Mouse (Mus musculus) midbrain, embryonic 15.5 days (tissue): Measurements from ENCODE around the gene Lef1. TPM values are rescaled to one million over a fixed set of nuclear protein-coding genes. Genes with fewer than 3 reads are reported as not detected.

Experiments used
- ATAC-seq: fragments of 200-750 bp; cut with Nextera tagmentation; replicated peaks from 2 replicates; pipeline ENCODE4 v1.8.0; 2017; ENCODE audit warnings: moderate TSS enrichment
- H3K27ac ChIP-seq: fragments of 300-500 bp; sonication (generic); 2 replicates; pipeline ENCODE4 v1.5.1; 2015; ENCODE audit warnings: mild to moderate bottlenecking, inconsistent platforms
- H3K27me3 ChIP-seq: fragments of 300-500 bp; sonication (generic); replicated peaks from 2 replicates; pipeline ENCODE4 v1.6.1; 2015; ENCODE audit warnings: inconsistent platforms
- H3K36me3 ChIP-seq: fragments of 300-500 bp; sonication (generic); replicated peaks from 2 replicates; pipeline ENCODE4 v1.6.1; 2015; ENCODE audit warnings: inconsistent platforms
- H3K4me1 ChIP-seq: fragments of 300-500 bp; sonication (generic); 2 replicates; pipeline ENCODE4 v1.6.1; 2015; ENCODE audit warnings: inconsistent platforms
- H3K4me2 ChIP-seq: fragments of 300-500 bp; sonication (generic); 2 replicates; pipeline ENCODE4 v1.6.1; 2015; ENCODE audit warnings: inconsistent platforms, mild to moderate bottlenecking, moderate library complexity
- H3K4me3 ChIP-seq: fragments of 300-500 bp; sonication (generic); 2 replicates; pipeline ENCODE4 v1.5.1; 2015; ENCODE audit warnings: mild to moderate bottlenecking, inconsistent platforms
- H3K9ac ChIP-seq: fragments of 300-500 bp; sonication (generic); 2 replicates; pipeline ENCODE4 v1.6.1; 2015; ENCODE audit warnings: mild to moderate bottlenecking, inconsistent platforms
- H3K9me3 ChIP-seq: fragments of 300-500 bp; sonication (generic); 2 replicates; pipeline ENCODE4 v1.6.1; 2016; ENCODE audit warnings: inconsistent platforms
- WGBS: fragments of 180-500 bp; shearing (Covaris S2); methylation state at CpG from one replicate; pipeline ENCODE4 v1.1.7; 2015; ENCODE audit warnings: mixed read lengths; 5-methylcytosine and 5-hydroxymethylcytosine counted together
- polyA plus RNA-seq: library from polyadenylated mRNA; unstranded; fragments of >200 nt; fragmentation: Nextera tagmentation; extraction: Ambion mirVana; gene quantifications from 2 replicates; pipeline ENCODE4 v1.2.1, GENCODE M21; 2015

Lef1 gene
- polyA plus RNA-seq, 1 experiment from 2014 or later, result 79.6 TPM

- no peaks in the 10 kb centered on the region for H3K27me3 ChIP-seq
- H3K9ac ChIP-seq, result no peak overlapping the region
- no peak overlapping the region for H3K4me2 ChIP-seq
- WGBS, result 88% methylated on average over 4 of the region's 4 CpGs
- H3K4me1 ChIP-seq, result peaks cover 16% of the 10 kb centered on the region; the same call in 1 of the 2 replicates
- no peaks in the 10 kb centered on the region for H3K9me3 ChIP-seq
- ATAC-seq, result no peak
- H3K27ac ChIP-seq, result no peak overlapping the region
- H3K36me3 ChIP-seq, result no peaks in the 10 kb centered on the region
- H3K4me3 ChIP-seq, result no peak overlapping the region
Measured at GRCm38 (mm10) chr3:131172293-131172692, 62.0 kb downstream of the Lef1 start.

GRCm38 (mm10) chr3:131181006-131181405 lies 70.7 kb downstream of the Lef1 start:
- no peak overlapping the region for H3K4me2 ChIP-seq
- ATAC-seq, result peak; percentile 31; the same call in 1 of the 2 replicates
- WGBS, result 58% methylated on average over 11 of the region's 11 CpGs

DNA sequence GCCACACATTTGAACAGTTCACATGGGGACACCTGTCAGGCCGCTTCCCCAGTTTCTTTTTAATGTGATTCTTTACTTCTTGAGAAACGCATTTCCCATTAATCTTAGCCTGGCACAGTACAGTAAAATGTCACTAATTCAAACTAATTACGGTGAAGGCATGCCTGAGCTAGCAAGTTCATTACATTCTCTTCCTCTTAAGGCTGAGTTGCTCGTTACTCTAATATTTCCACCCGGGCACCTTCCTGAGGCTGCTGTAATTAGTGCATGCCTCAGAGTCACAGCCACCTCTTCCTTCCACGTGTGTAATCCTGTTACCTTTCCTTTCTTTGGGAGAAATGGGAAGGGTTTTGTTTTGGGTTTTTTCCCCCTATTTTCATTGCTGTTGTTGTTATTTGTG lies 71.9 kb downstream of the Lef1 start:
- H3K4me1 ChIP-seq, result peaks cover 27% of the 10 kb centered on the region
- 0 out of 2 replicates have a peak, but pooled peaks have one; percentile 13 for ATAC-seq
- 35% methylated on average over 6 of the region's 6 CpGs for whole genome bisulfite sequencing
- no peak overlapping the region for H3K4me3 ChIP-seq
- peak overlapping the region; percentile 61 for H3K27ac ChIP-seq
- H3K36me3 ChIP-seq, result no peaks in the 10 kb centered on the region
- H3K4me2 ChIP-seq, result no peak overlapping the region
- no peak overlapping the region for H3K9ac ChIP-seq
- no peaks in the 10 kb centered on the region for H3K9me3 ChIP-seq
- no peaks in the 10 kb centered on the region for H3K27me3 ChIP-seq

More at GRCm38 (mm10) chr3:131181006-131181405, 70.7 kb downstream of the Lef1 start:
- no peaks in the 10 kb centered on the region for H3K27me3 ChIP-seq
- H3K4me1 ChIP-seq, result peaks cover 31% of the 10 kb centered on the region
- no peaks in the 10 kb centered on the region for H3K36me3 ChIP-seq
- no peaks in the 10 kb centered on the region for H3K9me3 ChIP-seq
- peak overlapping the region; percentile 61 for H3K27ac ChIP-seq
- no peak overlapping the region for H3K9ac ChIP-seq
- no peak overlapping the region for H3K4me3 ChIP-seq

DNA sequence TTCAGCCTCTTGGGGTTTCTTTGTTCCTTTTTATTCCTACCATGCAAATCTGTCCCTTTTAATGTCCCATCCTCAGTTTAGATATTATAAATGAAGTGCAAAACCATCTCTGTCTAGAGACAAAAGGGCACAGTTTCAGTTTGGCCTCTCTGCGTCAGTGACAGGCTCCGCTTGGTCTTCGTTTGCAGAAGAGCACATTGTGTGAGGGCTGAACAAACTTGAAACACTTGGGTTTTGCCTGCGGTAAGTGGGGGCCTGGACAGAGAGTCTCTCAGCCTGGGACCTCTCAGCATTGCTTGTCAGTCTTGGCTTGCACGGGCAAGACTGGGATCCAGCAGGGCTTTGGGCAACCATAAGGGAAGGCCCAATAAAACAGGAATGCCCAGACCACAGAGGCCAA lies 75.9 kb downstream of the Lef1 start:
- H3K4me2 ChIP-seq, result no peak overlapping the region
- no peak for ATAC-seq
- H3K9me3 ChIP-seq, result no peaks in the 10 kb centered on the region
- peaks cover 25% of the 10 kb centered on the region for H3K4me1 ChIP-seq
- no peak overlapping the region for H3K27ac ChIP-seq
- WGBS, result 82% methylated on average over 5 of the region's 5 CpGs
- no peak overlapping the region for H3K9ac ChIP-seq
- H3K36me3 ChIP-seq, result no peaks in the 10 kb centered on the region
- H3K27me3 ChIP-seq, result no peaks in the 10 kb centered on the region
- H3K4me3 ChIP-seq, result no peak overlapping the region

DNA sequence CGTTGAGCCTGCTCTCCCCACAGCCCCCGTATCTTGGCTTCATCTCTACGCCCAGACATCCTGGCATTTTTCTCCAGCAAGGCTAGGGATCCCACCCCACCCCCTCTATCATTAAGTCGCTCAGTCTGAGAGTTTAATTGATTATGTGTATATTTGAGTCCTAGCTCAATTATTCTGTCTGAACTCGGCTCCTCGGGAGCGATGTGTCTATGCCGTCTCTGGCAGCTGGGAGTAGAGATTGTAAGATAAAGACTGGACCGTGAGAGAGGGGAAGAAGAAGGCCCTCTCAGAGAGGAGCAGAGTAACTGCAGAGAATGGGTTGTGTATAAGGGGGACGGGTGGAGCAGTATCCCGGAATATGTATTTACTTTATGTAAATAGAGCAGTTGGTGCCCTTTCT lies 80.0 kb downstream of the Lef1 start:
- Histone ChIP-seq H3K27ac (no peak overlapping the region), H3K9me3 (no peaks in the 10 kb centered on the region), H3K36me3 (no peaks in the 10 kb centered on the region), H3K4me2 (no peak overlapping the region), H3K4me1 (peaks cover 13% of the 10 kb centered on the region; the same call in 1 of the 2 replicates), H3K4me3 (no peak overlapping the region), H3K27me3 (no peaks in the 10 kb centered on the region), H3K9ac (no peak overlapping the region)
- 55% methylated on average over 11 of the region's 11 CpGs for WGBS
- no peak for ATAC-seq

DNA sequence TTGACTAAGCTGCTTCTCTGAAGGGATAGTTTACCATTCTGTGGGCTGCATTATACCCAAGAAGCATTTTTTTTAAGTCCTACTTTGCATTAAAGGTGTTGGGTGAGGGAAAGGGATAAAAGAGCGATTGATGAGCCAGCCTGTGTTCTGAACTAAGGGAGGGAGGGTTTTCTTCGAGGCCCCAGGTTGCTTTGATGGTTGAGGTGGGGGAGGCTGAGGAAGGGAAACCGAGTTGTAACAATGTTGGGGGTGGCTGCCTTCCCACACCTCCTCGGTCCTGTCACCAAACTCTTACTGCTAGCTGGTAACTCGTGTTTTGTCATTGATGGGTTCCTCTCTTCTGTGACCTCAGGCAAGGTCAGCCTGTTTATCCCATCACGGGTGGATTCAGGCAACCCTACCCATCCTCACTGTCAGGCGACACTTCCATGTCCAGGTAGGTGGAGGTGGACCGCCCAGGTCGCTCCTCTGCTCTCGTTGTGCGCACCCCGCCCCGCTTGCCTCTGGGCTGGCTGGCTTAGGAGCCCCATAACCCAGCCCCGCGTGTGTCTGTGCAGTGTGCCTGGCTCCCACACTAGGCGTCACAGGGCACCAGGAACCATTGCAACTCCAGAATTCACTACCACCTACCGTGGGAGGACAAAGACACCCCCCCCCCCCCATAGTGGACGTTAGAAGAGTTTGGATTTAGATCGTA lies 80.5 kb downstream of the Lef1 start:
- no peak overlapping the region for H3K9ac ChIP-seq
- H3K27me3 ChIP-seq, result no peaks in the 10 kb centered on the region
- 0 out of 2 replicates have a peak, but pooled peaks have one; percentile 46 for ATAC-seq
- 84% methylated on average over 19 of the region's 19 CpGs for WGBS
- H3K36me3 ChIP-seq, result no peaks in the 10 kb centered on the region
- H3K4me1 ChIP-seq, result peaks cover 13% of the 10 kb centered on the region; the same call in 1 of the 2 replicates
- H3K4me3 ChIP-seq, result no peak overlapping the region
- H3K27ac ChIP-seq, result no peak overlapping the region
- H3K4me2 ChIP-seq, result no peak overlapping the region
- H3K9me3 ChIP-seq, result no peaks in the 10 kb centered on the region

GRCm38 (mm10) chr3:131191454-131191853 lies 81.2 kb downstream of the Lef1 start:
- H3K27ac ChIP-seq, result no peak overlapping the region
- 75% methylated on average over 7 of the region's 7 CpGs for WGBS
- ATAC-seq, result peak; percentile 35

GRCm38 (mm10) chr3:131196050-131196449 lies 85.8 kb downstream of the Lef1 start:
- Histone ChIP-seq H3K27me3 (no peaks in the 10 kb centered on the region), H3K4me2 (no peak overlapping the region), H3K4me1 (peaks cover 17% of the 10 kb centered on the region; the same call in 1 of the 2 replicates), H3K4me3 (no peak overlapping the region), H3K9ac (no peak overlapping the region), H3K9me3 (no peaks in the 10 kb centered on the region), H3K27ac (peak overlapping the region; percentile 35), H3K36me3 (no peaks in the 10 kb centered on the region)
- WGBS, result 56% methylated on average over 10 of the region's 10 CpGs
- ATAC-seq, result no peak

More at GRCm38 (mm10) chr3:131191454-131191853, 81.2 kb downstream of the Lef1 start:
- no peak overlapping the region for H3K4me3 ChIP-seq
- peaks cover 18% of the 10 kb centered on the region; the same call in 1 of the 2 replicates for H3K4me1 ChIP-seq
- H3K36me3 ChIP-seq, result no peaks in the 10 kb centered on the region
- no peaks in the 10 kb centered on the region for H3K9me3 ChIP-seq
- no peaks in the 10 kb centered on the region for H3K27me3 ChIP-seq
- no peak overlapping the region for H3K9ac ChIP-seq
- H3K4me2 ChIP-seq, result no peak overlapping the region

DNA sequence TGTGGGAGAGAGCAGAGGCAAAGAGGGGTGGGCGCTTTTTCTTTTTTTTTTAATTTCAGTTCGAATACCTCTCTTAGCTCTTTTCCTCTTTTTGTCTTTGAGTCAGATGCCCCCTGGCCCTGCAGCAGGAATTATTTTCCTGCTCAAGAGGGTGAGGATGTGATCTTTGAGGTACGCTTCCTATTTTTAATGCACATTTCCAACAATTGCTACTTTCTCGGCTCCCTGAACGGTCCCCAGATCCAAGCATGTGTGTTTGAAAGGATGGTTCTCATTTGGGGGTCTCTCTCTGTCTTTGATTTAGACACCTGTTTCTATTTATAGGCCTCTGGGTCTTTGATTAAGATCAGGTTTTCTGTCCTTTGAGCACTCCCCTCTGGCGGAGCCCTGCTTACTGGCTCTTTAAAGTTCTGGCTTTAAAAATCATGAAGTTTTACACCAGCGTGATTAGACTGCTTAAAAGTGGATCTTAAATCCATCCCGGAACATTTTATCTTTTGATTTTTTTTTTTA lies 86.3 kb downstream of the Lef1 start:
- Histone ChIP-seq H3K36me3 (no peaks in the 10 kb centered on the region), H3K4me1 (peaks cover 14% of the 10 kb centered on the region; the same call in 1 of the 2 replicates), H3K4me3 (no peak overlapping the region), H3K9me3 (no peaks in the 10 kb centered on the region), H3K27ac (peak overlapping the region; percentile 35), H3K27me3 (no peaks in the 10 kb centered on the region), H3K4me2 (no peak overlapping the region), H3K9ac (no peak overlapping the region)
- 63% methylated on average over 8 of the region's 8 CpGs for WGBS
- ATAC-seq, result peak; percentile 50; the same call in 1 of the 2 replicates

- Histone ChIP-seq H3K4me1 (peaks cover 22% of the 10 kb centered on the region; the same call in 1 of the 2 replicates), H3K27ac (no peak overlapping the region), H3K9me3 (no peaks in the 10 kb centered on the region), H3K4me3 (no peak overlapping the region), H3K36me3 (no peaks in the 10 kb centered on the region), H3K4me2 (no peak overlapping the region), H3K27me3 (no peaks in the 10 kb centered on the region), H3K9ac (no peak overlapping the region)
- WGBS, result 81% methylated on average over 3 of the region's 3 CpGs
- no peak for ATAC-seq
Measured at GRCm38 (mm10) chr3:131198991-131199390, 88.7 kb downstream of the Lef1 start.

- H3K4me1 ChIP-seq, result peaks cover 22% of the 10 kb centered on the region; the same call in 1 of the 2 replicates
- H3K9ac ChIP-seq, result no peak overlapping the region
- H3K4me2 ChIP-seq, result no peak overlapping the region
- no peak overlapping the region for H3K27ac ChIP-seq
- H3K27me3 ChIP-seq, result no peaks in the 10 kb centered on the region
- no peaks in the 10 kb centered on the region for H3K36me3 ChIP-seq
- H3K9me3 ChIP-seq, result no peaks in the 10 kb centered on the region
- WGBS, result 71% methylated on average over 20 of the region's 20 CpGs
- ATAC-seq, result no peak
- no peak overlapping the region for H3K4me3 ChIP-seq
Measured at GRCm38 (mm10) chr3:131199590-131200288, 89.5 kb downstream of the Lef1 start.

DNA sequence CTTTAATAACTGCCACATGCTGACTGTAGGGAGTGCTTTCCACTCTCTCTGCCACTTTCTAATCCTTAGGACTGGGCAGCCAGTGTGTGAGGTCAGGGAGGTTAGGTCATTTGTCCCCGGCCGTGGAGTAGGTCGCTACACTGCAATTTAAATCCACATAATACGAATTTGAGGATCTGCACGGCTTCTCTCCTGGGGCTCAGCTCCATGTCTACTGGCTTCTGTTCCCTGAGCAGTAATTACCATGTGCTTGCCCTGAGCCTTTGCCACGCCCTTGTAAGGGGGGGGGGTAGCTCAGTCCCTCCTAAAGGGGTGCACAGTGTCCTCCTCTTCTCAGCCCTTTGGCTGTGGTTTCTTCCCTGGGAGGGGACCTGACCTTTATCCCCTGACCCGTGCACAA lies 92.0 kb downstream of the Lef1 start:
- no peak overlapping the region for H3K4me2 ChIP-seq

More for the DNA sequence above, 92.0 kb downstream of the Lef1 start:
- H3K9ac ChIP-seq, result no peak overlapping the region
- no peaks in the 10 kb centered on the region for H3K27me3 ChIP-seq
- WGBS, result 26% methylated on average over 7 of the region's 7 CpGs
- H3K4me3 ChIP-seq, result no peak overlapping the region
- H3K36me3 ChIP-seq, result no peaks in the 10 kb centered on the region
- no peak for ATAC-seq
- H3K27ac ChIP-seq, result no peak overlapping the region
- peaks cover 15% of the 10 kb centered on the region; the same call in 1 of the 2 replicates for H3K4me1 ChIP-seq
- H3K9me3 ChIP-seq, result no peaks in the 10 kb centered on the region
